Mouse (Mus musculus) neural tube, embryonic 14.5 days (tissue): ENCODE results near the gene Ccdc51. TPM values are rescaled to one million over a fixed set of nuclear protein-coding genes. Genes with fewer than 3 reads are reported as not detected.

Experiments used
- ATAC-seq: fragments of 200-750 bp; cut with Nextera tagmentation; 2 replicates; pipeline ENCODE4 v1.8.0; 2017; ENCODE audit warnings: low read depth, mild to moderate bottlenecking, moderate TSS enrichment, moderate library complexity
- H3K27ac ChIP-seq: fragments of 300-500 bp; sonication (generic); 2 replicates; pipeline ENCODE4 v1.5.1; 2014; ENCODE audit warnings: low read depth, mild to moderate bottlenecking, control low read depth, low read length, moderate library complexity, mixed read lengths
- H3K27me3 ChIP-seq: fragments of 300-500 bp; sonication (generic); 2 replicates; pipeline ENCODE4 v1.6.1; 2014; ENCODE audit warnings: low read length; ENCODE audit not compliant: control insufficient read depth, insufficient read depth
- H3K36me3 ChIP-seq: fragments of 300-500 bp; sonication (generic); 2 replicates; pipeline ENCODE4 v1.6.1; 2014; ENCODE audit warnings: low read length, mixed read lengths; ENCODE audit not compliant: control insufficient read depth, insufficient read depth
- H3K4me1 ChIP-seq: fragments of 300-500 bp; sonication (generic); 2 replicates; pipeline ENCODE4 v1.6.1; 2014; ENCODE audit warnings: low read length; ENCODE audit not compliant: control insufficient read depth, insufficient read depth
- H3K4me2 ChIP-seq: fragments of 300-500 bp; sonication (generic); 2 replicates; pipeline ENCODE4 v1.6.1; 2014; ENCODE audit warnings: mild to moderate bottlenecking, low read depth, low read length, control low read depth
- H3K4me3 ChIP-seq: fragments of 300-500 bp; sonication (generic); 2 replicates; pipeline ENCODE4 v1.5.1; 2014; ENCODE audit warnings: low read depth, low read length, control low read depth, mixed read lengths
- H3K9ac ChIP-seq: fragments of 300-500 bp; sonication (generic); replicated peaks from 2 replicates; pipeline ENCODE4 v1.6.1; 2014; ENCODE audit warnings: low read depth, mild to moderate bottlenecking, control low read depth, low read length, mixed read lengths
- H3K9me3 ChIP-seq: fragments of 300-500 bp; sonication (generic); 2 replicates; pipeline ENCODE4 v1.6.1; 2016; ENCODE audit warnings: low read length; ENCODE audit not compliant: control insufficient read depth
- WGBS: fragments of 180-500 bp; shearing (Covaris S2); extraction: QIAGEN DNeasy Blood & Tissue Kit; methylation state at CpG from one replicate; pipeline ENCODE4 v1.1.7; 2014; 5-methylcytosine and 5-hydroxymethylcytosine counted together
- polyA plus RNA-seq: library from polyadenylated mRNA; unstranded; fragments of >200 nt; fragmentation: Nextera tagmentation; extraction: Ambion mirVana; gene quantifications from 2 replicates; pipeline ENCODE4 v1.2.1, GENCODE M21; 2014

Gene Ccdc51
- polyA plus RNA-seq: 10.7 and 13.1 TPM in 2 replicates

- H3K4me2 ChIP-seq: peak within 1 kb of the TSS; percentile 90
- H3K4me1 ChIP-seq: peaks cover 19% of the 10 kb centered on the region
- no peaks in the 10 kb centered on the region for H3K27me3 ChIP-seq
- peak within 1 kb of the TSS; percentile 49; the same call in 1 of the 2 replicates for H3K27ac ChIP-seq
- ATAC-seq: peak; percentile 97
- H3K9ac ChIP-seq: peak within 1 kb of the TSS; percentile 74
- H3K36me3 ChIP-seq: no peaks in the 10 kb centered on the region
- peak within 1 kb of the TSS; percentile 64 for H3K4me3 ChIP-seq
- WGBS: under 1% methylated on average over 37 of the region's 37 CpGs
- no peaks in the 10 kb centered on the region for H3K9me3 ChIP-seq
Measured at GRCm38 (mm10) chr9:109082124-109082800, at the start of gene Ccdc51, which contains the start of gene Tma7. Gene Ccdc51 (plus strand): TSS chr9:109082493. Gene Tma7 (minus strand): TSS chr9:109082587.

- under 1% methylated on average over 37 of the region's 40 CpGs for WGBS
- Histone ChIP-seq H3K4me1 (0 out of 2 replicates have a peak, but pooled peaks cover 5% of the 10 kb centered on the region), H3K9me3 (no peaks in the 10 kb centered on the region), H3K4me3 (peak within 1 kb of the TSS; percentile 52), H3K9ac (peak within 1 kb of the TSS; percentile 56), H3K36me3 (no peaks in the 10 kb centered on the region), H3K27me3 (no peaks in the 10 kb centered on the region), H3K27ac (no peak within 1 kb of the TSS), H3K4me2 (peak within 1 kb of the TSS; percentile 76)
- peak; percentile 79 for ATAC-seq
Measured at GRCm38 (mm10) chr9:109038086-109038895, 44.0 kb upstream of the Ccdc51 start, which contains the start of gene Shisa5. Gene Shisa5 (plus strand): TSS chr9:109038565.

GRCm38 (mm10) chr9:109038901-109039364 lies 43.4 kb upstream of the Ccdc51 start:
- peak; percentile 41 for ATAC-seq
- 14% methylated on average over 8 of the region's 8 CpGs for WGBS
- H3K27ac ChIP-seq: no peak overlapping the region

GRCm38 (mm10) chr9:109039681-109040080 lies 42.6 kb upstream of the Ccdc51 start:
- H3K27ac ChIP-seq: no peak overlapping the region
- H3K4me2 ChIP-seq: no peak overlapping the region
- 0 out of 2 replicates have a peak, but pooled peaks cover 5% of the 10 kb centered on the region for H3K4me1 ChIP-seq
- H3K27me3 ChIP-seq: no peaks in the 10 kb centered on the region
- H3K9me3 ChIP-seq: no peaks in the 10 kb centered on the region
- H3K4me3 ChIP-seq: no peak overlapping the region
- WGBS: 91% methylated on average over 4 of the region's 4 CpGs
- ATAC-seq: no peak
- H3K36me3 ChIP-seq: no peaks in the 10 kb centered on the region
- H3K9ac ChIP-seq: no peak overlapping the region

More at GRCm38 (mm10) chr9:109038901-109039364, 43.4 kb upstream of the Ccdc51 start:
- Histone ChIP-seq H3K4me3 (peak overlapping the region; percentile 52), H3K27me3 (no peaks in the 10 kb centered on the region), H3K4me1 (0 out of 2 replicates have a peak, but pooled peaks cover 5% of the 10 kb centered on the region), H3K36me3 (no peaks in the 10 kb centered on the region), H3K9me3 (no peaks in the 10 kb centered on the region), H3K9ac (peak overlapping the region; percentile 56), H3K4me2 (peak overlapping the region; percentile 76)

- 91% methylated on average over 8 of the region's 8 CpGs for WGBS
- no peak overlapping the region for H3K27ac ChIP-seq
- H3K27me3 ChIP-seq: no peaks in the 10 kb centered on the region
- H3K36me3 ChIP-seq: no peaks in the 10 kb centered on the region
- ATAC-seq: no peak
- no peaks in the 10 kb centered on the region for H3K9me3 ChIP-seq
- H3K4me3 ChIP-seq: no peak overlapping the region
- no peak overlapping the region for H3K4me2 ChIP-seq
- no peak overlapping the region for H3K9ac ChIP-seq
- H3K4me1 ChIP-seq: 0 out of 2 replicates have a peak, but pooled peaks cover 5% of the 10 kb centered on the region
Measured at GRCm38 (mm10) chr9:109040216-109040615, 42.1 kb upstream of the Ccdc51 start.

GRCm38 (mm10) chr9:109040906-109041305 lies 41.4 kb upstream of the Ccdc51 start:
- Histone ChIP-seq H3K27me3 (no peaks in the 10 kb centered on the region), H3K9ac (no peak overlapping the region), H3K4me2 (no peak overlapping the region), H3K4me1 (0 out of 2 replicates have a peak, but pooled peaks cover 5% of the 10 kb centered on the region), H3K27ac (no peak overlapping the region), H3K9me3 (no peaks in the 10 kb centered on the region), H3K36me3 (no peaks in the 10 kb centered on the region), H3K4me3 (no peak overlapping the region)
- no peak for ATAC-seq
- 78% methylated on average over 6 of the region's 6 CpGs for WGBS

GRCm38 (mm10) chr9:109041351-109041750 lies 40.9 kb upstream of the Ccdc51 start:
- no peak for ATAC-seq
- Histone ChIP-seq H3K9ac (no peak overlapping the region), H3K27me3 (no peaks in the 10 kb centered on the region), H3K4me1 (0 out of 2 replicates have a peak, but pooled peaks cover 5% of the 10 kb centered on the region), H3K27ac (no peak overlapping the region), H3K9me3 (no peaks in the 10 kb centered on the region), H3K4me2 (no peak overlapping the region), H3K36me3 (no peaks in the 10 kb centered on the region), H3K4me3 (no peak overlapping the region)
- 73% methylated on average over 7 of the region's 7 CpGs for WGBS

GRCm38 (mm10) chr9:109046306-109046705 lies 36.0 kb upstream of the Ccdc51 start:
- no peak overlapping the region for H3K9ac ChIP-seq
- 35% methylated on average over 5 of the region's 5 CpGs for WGBS
- H3K27me3 ChIP-seq: no peaks in the 10 kb centered on the region
- no peak for ATAC-seq
- H3K27ac ChIP-seq: no peak overlapping the region
- no peaks in the 10 kb centered on the region for H3K4me1 ChIP-seq
- H3K9me3 ChIP-seq: no peaks in the 10 kb centered on the region
- H3K4me2 ChIP-seq: no peak overlapping the region
- H3K36me3 ChIP-seq: no peaks in the 10 kb centered on the region
- no peak overlapping the region for H3K4me3 ChIP-seq
